Mouse (Mus musculus) natural killer cell, adult 2 months (primary cell): ENCODE measurements around the gene Trp53bp1.

Experiments used
- DNase-seq, 2 experiments: peaks; one replicate each; pipeline ENCODE4 v3.0.0; 2022; ENCODE audit warnings: low spot score in 2 of 2

The Trp53bp1 gene

GRCm38 (mm10) chr2:121271236-121271927, at the start of gene Trp53bp1:
TSS of gene Trp53bp1 (minus strand) at chr2:121271407.
- DNase-seq = peak; percentile 92 to 93

GRCm38 (mm10) chr2:121316278-121316677, 45.1 kb upstream of the Trp53bp1 start:
- DNase-seq = no peak

GRCm38 (mm10) chr2:121308997-121309416, 37.8 kb upstream of the Trp53bp1 start:
- DNase-seq = no peak

GRCm38 (mm10) chr2:121300036-121300435, 28.8 kb upstream of the Trp53bp1 start:
- DNase-seq = no peak

- no peak for DNase-seq
Measured at GRCm38 (mm10) chr2:121299471-121299870, 28.3 kb upstream of the Trp53bp1 start.

- no peak for DNase-seq
Measured at GRCm38 (mm10) chr2:121298131-121298530, 26.9 kb upstream of the Trp53bp1 start.

GRCm38 (mm10) chr2:121297701-121298100, 26.5 kb upstream of the Trp53bp1 start:
- DNase-seq = no peak

- DNase-seq = no peak
Measured at GRCm38 (mm10) chr2:121296754-121297231, 25.6 kb upstream of the Trp53bp1 start.

GRCm38 (mm10) chr2:121295608-121296571, 24.7 kb upstream of the Trp53bp1 start:
- DNase-seq = no peak

GRCm38 (mm10) chr2:121294753-121295607, 23.8 kb upstream of the Trp53bp1 start:
- DNase-seq = no peak

GRCm38 (mm10) chr2:121294182-121294581, 23.0 kb upstream of the Trp53bp1 start:
- DNase-seq = no peak

- DNase-seq = no peak
Measured at GRCm38 (mm10) chr2:121292316-121293013, 21.3 kb upstream of the Trp53bp1 start.

- DNase-seq = no peak
Measured at GRCm38 (mm10) chr2:121289730-121290540, 18.7 kb upstream of the Trp53bp1 start.

- DNase-seq = peak; percentile 90
Measured at GRCm38 (mm10) chr2:121288901-121289729, 17.9 kb upstream of the Trp53bp1 start, which contains the start of gene Map1a. TSS of gene Map1a (plus strand) at chr2:121289600.

- DNase-seq = no peak
Measured at GRCm38 (mm10) chr2:121287850-121288249, 16.6 kb upstream of the Trp53bp1 start.

GRCm38 (mm10) chr2:121271928-121272516, 815 bp upstream of the Trp53bp1 start:
- DNase-seq = no peak

GRCm38 (mm10) chr2:121270521-121271235, 529 bp downstream of the Trp53bp1 start:
- peak; percentile 6 to 10 for DNase-seq

- no peak for DNase-seq
Measured at GRCm38 (mm10) chr2:121268446-121268845, 2.8 kb downstream of the Trp53bp1 start.
